Mouse (Mus musculus): Measurements from ENCODE around the gene Ube2v1.
"Not testable (repeated sequence)": the region's sequence is repeated elsewhere in the genome, so short reads cannot be mapped to it uniquely, and the experiment has no call there.

Ube2v1 gene

DNA sequence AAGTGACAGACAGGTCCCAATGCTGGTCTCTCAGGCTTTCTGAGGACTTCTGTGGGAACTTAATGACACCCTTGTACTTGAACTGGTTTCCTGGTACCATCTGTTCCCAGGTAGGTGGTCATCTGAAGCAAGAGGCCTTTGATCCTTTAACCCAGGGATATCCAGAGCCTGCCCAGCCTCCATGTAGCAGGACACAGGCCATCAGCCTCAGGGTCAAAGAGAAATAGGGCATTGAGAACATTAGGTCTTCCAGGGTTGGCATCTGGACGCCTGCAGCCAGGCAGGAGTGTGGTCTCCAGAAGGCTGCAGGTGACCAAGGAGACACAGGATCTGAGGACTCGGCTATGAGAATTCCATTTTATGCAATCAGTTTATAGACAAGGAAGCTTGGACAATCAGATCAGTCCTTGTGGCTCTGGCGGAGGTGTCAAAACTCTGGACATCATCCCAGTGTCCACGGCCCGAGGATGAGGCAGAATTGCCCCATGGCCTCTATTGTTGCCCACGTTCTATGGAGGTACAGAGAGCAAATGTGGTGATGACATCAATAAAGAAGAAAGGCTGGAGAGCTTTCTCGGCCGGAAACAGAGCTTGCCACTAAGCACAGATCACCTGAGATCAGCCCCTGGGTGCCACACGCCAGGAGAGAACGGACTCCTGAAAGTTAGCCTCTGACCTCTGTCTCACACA, 23.2 kb upstream of the Ube2v1 start:
- no peak for DNase-seq (ENCODE audit: low read depth, low spot score)

DNA sequence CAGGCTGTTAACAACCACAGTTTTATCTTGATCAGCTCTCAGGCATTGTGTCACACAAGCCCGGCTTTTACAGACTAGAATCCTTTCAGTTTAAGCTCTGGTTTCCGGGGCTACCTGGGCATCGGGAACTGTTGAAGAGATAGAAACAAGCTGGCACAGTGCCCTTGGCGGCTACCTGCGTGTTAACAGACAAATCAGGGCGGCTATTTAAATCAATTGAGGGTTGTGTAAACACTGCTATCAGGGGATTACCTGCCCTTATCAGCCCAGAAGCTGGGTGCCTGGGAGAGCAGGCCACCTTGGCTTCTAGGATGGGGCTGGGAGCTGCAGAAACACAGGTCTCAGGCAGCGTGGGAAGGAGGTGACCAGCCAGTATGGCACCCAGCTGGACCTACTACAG, 20.8 kb upstream of the Ube2v1 start:
- no peak for DNase-seq (ENCODE audit: low read depth, low spot score)

DNA sequence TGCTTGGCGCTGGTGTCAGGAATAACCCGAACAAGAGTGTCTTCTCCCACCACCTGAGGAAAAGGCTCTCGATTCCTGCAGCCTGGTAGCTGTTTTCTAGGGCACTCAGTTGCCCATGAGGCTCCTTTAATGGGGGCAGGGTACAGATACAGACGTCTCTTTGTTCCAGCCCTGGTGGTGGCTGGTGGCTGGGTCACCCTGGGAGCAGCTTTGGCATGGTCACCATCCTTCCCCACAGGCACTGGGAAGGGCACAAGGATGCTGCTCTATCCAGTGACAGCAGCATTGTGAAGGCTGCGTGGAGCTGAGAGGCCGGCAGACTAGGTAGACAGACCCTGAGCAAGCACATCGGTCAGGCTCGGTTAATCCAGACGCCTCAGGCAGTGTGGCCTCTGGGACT, 19.7 kb upstream of the Ube2v1 start:
- no peak for DNase-seq (ENCODE audit: low read depth, low spot score)

DNA sequence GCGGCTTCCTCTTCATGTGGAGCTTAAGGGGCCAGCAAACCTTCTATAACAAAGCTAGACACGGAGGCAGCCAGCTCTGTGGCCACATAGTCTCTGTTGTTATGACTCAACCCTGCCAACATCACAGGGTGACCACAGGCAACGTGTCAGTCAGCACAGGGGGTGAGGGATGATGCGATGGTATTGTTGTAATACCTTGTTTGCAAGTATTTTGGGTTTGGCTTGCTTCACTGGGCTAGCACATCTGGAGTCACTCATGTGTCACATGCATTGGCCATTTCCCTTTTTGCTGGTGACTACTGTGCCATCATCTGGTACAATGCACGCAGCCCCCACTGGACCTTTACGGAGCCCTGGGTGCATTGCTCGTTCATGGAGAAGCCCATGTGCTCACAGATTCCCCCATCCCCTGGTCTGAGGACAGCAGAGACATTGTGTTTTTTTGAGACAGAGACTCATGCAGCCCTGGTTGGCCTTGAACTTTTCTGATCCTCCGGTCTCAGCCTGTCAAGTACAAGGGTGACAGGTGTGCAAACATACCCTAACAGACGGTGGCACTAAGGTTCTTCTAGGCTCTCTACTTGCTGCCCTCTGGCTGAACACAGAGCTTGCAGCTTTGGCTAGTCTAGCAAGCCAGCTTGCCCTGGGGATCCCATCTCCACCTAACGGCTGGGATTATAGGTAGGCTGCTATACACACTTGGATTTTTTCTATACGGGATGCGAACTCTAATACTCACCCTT, 17.6 kb upstream of the Ube2v1 start:
- DNase-seq (ENCODE audit: low read depth, low spot score) = no peak

DNA sequence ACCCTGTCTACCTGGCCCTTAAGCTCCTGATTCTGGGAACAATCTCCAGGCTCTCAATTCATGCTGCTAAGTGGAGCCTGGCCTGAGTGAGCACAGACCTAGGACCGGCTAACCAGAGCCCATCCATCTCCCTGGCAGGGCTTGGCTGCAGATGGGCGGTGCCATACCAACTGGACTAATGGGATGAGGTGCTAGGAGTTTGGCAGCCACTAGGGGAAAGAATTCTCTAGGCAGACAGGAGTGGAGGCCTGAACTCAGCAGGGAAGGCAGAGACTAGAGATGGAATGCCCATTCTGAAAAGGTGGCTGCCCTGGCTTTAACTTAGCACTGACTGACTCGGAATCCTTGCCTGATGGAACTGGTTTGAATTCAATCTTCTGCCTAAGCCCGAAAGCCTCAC, 14.5 kb upstream of the Ube2v1 start:
- no peak for DNase-seq (ENCODE audit: low read depth, low spot score)

DNA sequence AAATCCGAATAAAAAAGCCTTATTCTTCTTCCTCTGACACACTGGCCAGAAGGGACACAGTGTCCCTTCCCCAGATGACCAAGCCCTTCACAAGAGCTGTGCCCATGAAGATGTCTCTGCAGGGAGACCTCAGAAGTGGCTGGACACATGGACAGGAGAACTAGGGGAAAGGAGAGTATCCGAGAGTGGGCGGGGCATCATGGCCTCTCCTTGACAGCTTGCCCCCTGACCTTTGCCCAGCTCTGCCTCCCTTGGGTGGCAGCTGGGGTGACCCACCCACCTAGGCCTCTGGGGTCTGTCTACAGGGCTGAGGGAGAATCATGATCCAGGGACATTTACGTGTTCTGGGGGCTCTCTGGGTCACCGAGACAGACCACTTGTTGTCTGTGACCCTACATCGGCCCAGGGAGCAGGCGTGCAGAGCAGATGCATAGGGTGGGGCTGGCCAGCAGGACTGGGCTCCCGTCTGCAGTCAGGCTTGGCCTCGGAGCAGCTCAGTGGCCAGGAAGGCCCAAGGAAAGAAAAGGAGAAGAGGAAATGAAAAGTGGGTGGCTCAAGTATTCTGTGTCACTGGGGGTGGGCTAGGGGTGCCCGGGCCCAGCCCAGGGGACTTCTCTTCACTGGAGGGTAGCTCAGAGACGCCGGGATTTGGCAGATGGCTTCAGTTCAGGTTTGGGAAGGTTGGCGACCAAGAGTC, 11.6 kb upstream of the Ube2v1 start:
- DNase-seq (ENCODE audit: low read depth, low spot score) = not testable (repeated sequence)

DNA sequence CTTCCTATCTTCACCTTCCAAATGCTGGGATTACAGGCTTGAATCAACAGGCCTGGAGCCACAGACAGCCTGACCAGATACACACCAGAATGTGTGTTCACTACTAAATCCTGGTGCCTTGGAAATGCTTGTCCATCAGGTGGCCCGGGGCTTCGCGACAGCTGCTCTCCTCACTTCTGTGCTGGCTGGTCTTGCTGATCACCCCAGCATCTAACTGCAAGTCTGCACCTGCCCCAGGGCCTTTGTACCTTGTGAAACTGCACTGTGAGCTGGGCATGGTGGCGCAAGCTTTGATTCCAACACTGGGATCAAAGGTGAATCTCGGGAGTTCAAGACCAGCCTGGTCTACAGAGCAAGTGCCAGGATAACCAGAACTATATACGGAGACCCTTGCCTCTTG, 10.3 kb upstream of the Ube2v1 start:
- no peak for DNase-seq (ENCODE audit: low read depth, low spot score)

DNA sequence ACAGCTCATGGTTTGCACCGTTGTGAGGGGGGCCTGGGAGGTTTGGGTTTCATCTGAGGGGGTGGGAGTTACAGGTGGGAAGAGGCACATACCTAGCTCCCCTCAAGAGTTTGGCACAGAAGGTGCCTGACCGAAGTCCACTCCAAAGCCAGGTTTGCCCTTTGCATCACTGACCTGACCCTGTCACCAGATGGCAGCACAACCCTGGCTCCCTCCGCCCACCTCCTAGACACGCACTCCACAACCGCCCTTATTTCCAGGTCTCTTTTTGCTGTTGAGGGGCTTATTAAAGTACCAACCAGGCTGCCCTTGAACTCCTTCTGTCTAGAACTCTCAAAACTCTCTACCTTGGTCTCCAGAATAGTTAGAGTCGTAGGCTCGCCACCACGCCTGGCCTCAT, 9.4 kb upstream of the Ube2v1 start:
- no peak for DNase-seq (ENCODE audit: low read depth, low spot score)

DNA sequence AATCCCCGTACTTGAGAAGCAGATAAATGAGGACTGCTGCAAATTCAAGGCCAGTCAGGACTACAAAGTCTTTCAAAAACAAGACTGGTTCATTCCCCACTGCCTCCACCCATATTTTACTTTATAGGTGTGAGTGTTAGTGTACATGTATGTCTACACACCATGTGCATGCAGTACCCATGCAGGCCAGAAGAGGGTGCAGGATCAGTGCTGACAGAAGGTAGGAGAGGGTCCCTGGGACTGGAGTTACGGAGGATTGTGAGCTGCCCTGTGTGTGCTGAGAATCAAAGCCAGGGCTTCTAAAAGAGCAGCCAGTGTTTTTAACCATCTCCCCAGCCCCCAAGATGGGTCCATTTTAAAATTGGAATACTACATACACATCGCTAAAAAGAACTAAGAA, 8.4 kb upstream of the Ube2v1 start:
- DNase-seq (ENCODE audit: low read depth, low spot score) = no peak

DNA sequence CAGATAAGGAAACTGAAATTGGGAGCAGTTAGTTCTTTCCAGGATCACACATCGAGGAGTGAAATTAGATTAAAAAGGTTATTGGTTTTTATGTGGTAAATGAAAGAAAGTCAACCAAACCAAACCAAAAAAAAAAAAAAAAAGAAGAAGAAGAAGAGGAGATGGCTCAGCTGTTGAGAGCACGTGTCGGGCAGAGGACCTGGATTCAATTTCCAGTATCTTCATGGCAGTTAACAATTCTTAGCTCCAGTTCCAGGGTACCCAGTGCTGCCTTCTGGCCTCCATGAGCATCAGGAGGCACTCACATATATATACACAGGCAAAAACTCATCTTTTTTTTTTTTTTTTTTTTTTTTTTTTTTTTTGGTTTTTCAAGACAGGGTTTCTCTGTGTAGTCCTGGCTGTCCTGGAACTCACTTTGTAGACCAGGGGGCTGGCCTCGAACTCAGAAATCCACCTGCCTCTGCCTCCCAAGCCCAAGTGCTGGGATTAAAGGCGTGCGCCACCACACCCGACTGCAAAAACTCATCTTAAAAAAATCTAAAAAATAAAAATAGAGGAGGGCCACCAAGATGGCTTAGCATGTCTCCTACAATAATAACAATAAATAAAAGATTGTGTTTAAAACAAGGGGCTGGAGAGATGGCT, 3.1 kb upstream of the Ube2v1 start:
- DNase-seq (ENCODE audit: low read depth, low spot score) = no peak

DNA sequence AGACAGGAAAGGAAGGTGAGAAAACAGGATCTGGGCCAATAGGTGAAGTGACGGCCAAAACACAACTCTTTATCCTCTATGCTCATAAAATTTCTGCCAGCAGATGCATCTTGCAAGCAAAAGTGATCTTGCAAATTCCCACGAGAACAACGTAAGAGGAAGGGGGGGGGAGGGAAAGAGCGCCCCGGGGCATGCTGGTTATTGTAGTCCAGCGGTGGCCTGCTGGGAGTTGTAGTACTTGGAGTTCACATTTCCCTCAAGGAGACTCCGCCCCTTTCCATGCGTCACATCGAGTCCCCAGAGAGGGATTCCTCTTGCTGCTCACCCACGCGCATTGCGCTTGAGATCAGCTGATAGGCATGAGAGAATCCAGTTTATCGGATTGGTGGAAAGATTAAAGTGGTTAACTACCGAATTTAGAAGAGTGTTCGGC, 2.5 kb upstream of the Ube2v1 start:
- DNase-seq (ENCODE audit: low read depth, low spot score) = peak; percentile 96

DNA sequence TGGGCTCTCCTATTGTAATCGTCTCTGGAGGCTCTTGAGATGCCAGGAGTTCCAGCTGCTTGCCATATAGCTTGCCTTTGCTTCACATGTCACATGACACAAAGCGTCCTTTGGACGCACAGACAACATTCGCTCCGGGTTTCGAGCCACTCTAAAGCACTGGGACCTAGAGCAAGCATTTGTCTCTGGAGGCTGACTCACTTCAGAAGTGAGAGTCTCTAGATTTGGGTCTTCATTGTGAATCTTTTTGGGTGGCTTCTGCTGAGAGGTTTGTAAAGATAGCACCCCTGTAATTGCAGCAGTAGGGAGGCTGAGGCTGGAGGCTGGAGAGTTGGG, 1.6 kb upstream of the Ube2v1 start:
- DNase-seq (ENCODE audit: low read depth, low spot score) = no peak

DNA sequence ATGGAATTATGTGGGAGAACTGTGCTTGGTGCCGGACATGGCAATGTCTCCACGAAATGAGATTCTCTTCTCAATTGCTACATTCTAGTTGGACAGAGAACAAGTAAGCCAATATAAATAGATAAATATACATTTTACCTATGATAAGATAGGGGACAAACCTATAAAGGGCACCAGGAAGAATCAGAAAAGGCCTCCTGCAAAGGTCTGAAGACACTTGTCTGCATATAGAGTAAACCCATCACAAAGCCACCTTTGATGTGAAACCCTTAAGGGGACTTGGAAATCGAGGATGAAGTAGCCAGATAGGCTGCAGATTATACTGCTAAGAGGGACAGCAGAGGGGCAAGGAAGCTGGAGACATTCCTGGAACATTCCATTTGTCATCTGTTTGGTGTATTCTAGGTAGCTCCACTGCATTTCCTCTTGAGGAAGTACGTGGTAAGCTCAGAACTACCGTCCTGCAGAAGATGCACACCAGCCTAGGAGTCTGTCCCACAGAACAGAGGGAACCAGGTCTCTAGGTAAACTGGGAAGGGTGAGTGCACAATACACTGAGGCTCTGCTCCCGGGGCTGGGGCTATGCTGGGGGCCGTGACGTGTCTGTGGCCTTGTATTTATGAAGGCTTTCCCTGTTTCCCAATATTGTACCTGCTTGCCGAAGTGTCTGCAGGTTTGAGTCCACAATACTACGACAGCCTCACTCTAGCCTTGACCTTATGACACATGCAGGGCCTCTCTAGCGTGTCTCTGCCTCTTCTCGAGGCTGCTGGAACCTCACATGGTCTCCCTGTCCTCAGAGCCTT, 1.0 kb upstream of the Ube2v1 start:
- no peak for DNase-seq (ENCODE audit: low read depth, low spot score)

DNA sequence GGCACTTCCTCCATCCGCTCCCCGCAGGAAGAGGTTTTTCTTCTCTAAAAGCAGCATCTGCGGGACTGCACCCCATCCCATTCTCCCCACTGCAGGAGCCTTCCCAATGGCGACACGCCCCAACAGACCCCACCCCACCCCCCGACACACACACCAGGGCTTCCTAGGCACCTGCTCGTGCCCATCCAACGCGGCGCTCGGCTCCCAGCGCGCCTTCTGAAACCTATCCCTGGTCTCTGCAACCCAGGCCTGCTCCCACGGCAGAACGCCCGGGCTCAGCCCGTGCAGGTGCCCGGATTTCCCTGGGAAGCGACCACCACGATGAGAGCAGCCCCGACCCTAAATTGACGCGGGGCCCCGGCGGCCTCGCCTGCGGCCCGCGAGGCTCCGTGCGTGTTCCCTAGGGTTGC, 709 bp downstream of the Ube2v1 start:
- no peak for DNase-seq (ENCODE audit: low read depth, low spot score)

DNA sequence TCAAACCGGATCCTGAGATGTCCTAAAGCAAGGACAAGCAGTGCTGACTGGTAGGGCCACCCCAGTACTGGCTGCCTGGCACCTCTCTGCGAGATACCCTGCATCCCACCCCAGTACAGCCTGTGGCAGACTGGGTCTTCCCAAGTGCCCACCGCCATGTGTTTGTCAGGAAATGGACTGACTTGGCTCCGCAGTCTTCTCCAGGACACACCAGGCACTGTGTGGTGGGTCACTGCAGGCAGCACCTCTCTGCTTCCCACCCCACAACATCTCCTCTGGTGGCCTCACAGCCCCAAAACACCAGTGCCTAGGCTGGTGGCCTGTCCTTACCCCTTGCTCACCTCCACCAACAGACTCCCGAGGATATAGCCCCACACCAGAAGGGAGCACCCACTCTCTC, 1.5 kb downstream of the Ube2v1 start:
- no peak for DNase-seq (ENCODE audit: low read depth, low spot score)

DNA sequence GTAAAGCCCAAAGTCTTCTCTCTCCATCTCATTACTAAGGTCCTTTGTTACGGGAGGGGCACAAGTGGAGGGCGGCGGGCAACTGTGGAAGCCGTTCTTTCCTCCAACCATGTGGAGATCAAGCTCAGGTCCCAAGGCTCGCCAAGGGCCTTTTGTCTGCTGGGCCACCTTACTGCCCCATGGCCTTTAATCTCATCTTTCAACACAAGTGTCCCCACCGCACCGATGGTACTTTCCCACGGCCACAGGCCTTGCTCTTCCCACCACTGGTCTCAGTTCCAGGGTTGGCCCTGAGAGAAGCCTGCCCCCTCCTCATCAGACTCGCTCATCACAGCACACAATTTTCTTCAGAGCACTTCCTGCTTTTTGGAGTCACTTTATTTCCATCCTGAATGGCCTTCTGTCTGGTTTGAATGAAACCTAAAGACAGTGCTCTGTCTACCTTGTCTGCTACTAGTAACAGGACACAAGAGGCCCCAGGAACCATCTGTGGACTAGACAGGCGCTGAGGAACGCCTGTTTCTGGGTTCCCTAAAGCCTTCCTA, 2.2 kb downstream of the Ube2v1 start:
- DNase-seq (ENCODE audit: low read depth, low spot score) = no peak

DNA sequence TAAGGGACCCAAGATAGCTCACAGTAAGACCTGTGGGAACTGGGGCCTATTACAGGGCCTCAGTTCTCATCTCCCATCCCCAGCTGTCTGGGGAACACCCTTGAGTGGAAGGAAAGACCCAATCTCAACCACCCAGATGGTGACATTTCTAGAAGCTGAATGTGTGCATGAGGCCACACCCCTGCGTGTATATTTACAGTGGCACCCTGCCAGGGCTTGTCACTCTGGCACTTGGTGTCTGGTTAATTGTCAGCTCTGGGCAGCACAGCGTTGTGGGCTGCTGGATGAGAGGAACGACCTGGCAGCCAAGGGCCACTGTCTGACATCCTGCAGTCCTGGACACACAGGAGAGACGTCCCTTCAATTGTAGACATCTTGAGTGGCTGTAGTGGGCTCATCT, 3.0 kb downstream of the Ube2v1 start:
- DNase-seq (ENCODE audit: low read depth, low spot score) = no peak

DNA sequence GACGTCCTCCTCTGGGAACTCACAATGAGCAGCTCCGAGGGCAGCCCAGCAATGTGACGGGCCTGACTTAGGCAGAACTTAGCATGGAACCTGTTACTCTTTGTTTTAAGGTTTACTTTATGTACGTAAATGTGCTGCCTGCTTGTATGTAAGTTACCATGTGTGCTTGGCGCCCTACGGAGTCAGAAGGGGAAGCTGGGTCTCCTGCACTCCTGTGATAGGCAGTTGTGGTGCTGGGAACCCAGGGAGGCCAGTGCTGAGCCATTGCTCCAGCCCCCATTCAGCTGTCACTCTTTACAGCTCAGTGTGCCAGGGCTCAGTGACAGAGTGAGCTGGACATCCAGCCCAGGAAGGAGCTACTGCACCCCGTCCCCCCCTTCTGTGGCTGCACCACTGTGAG, 4.9 kb downstream of the Ube2v1 start:
- DNase-seq (ENCODE audit: low read depth, low spot score) = no peak

DNA sequence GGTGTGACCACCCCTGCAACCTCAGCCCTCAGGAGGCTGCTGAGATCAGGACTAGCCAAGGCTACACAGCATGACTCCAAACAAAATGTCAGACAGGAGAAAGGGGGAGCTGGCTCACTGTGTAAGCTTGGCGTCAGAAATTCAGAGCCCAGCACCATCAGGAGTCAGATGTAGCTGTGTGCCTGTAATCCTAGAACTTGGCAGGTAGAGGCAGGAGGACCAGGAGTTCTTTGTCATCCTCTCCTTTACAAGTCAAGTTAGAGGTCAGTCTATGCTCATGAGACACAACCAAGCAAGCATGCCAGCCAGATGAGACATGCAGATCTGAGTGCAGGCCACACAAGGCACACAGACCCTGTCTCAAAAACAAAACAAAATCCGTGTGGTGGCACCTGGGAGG, 6.2 kb downstream of the Ube2v1 start:
- DNase-seq (ENCODE audit: low read depth, low spot score) = no peak

DNA sequence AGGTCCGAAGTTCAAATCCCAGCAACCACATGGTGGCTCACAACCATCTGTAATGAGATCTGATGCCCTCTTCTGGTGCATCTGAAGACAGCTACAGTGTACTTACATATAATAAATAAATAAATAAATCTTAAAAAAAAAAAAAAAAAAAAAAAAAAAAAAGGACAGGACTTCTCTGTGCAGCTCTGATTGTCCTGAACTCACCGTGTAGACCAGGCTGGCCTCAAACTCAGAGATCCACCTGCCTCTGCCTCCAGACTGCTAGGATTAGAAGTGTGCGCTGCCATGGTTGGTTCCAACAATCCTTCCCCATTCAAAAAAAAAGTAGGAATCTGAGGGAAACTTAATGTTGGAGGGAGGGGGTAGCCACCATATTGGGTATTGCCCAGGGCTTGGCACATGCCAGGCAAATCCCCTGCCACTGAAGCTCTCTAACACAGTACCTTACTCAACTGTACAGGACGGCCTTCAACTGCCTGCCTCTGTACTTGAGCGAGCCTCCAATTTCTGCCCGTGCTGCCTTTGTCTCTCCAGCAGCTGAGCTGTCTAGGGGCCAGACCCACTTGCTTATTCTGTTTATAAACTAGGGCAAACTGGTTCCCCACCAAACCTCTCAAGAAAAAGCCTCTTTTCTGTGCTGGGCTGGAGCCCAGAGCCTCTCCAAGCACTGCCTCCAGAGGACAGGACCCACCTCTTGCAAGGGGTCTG, 7.4 kb downstream of the Ube2v1 start:
- no peak for DNase-seq (ENCODE audit: low read depth, low spot score)

DNA sequence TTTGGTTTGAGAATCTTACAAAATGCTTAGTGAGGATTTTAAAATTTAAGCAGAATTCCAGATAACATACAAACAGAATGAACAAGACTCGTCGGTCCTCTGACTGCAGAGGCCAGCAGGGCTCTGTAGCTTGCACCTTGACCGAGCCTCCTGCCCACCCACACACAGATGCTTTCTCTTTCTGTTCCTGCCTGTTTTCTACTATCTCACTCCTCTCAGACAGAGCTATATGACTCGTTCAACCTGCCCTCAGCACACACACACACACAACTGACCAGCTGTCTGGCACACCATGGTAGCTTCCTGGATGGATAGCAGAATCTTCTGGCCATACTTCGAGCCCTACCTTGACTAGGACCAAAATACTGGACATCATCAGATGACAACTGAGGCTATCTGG, 8.9 kb downstream of the Ube2v1 start:
- DNase-seq (ENCODE audit: low read depth, low spot score) = no peak
